Mouse (Mus musculus): ENCODE data around the gene Olfr110.

Olfr110 gene

GRCm38 (mm10) chr17:37491930-37492518, at the start of gene Olfr110:
Gene Olfr110, plus strand, starts transcription at chr17:37492468.
- 45% methylated on average over 1 of the region's 1 CpGs for WGBS

GRCm38 (mm10) chr17:37445180-37445579, 47.1 kb upstream of the Olfr110 start, which contains the start of gene Olfr108:
Gene Olfr108, plus strand, starts transcription at chr17:37445480.
- WGBS, result 56% methylated on average over 1 of the region's 1 CpGs

GRCm38 (mm10) chr17:37458616-37459015, 33.7 kb upstream of the Olfr110 start, which contains the start of gene Olfr109:
Gene Olfr109, plus strand, starts transcription at chr17:37458916.
- WGBS, result 92% methylated on average over 1 of the region's 1 CpGs

- 79% methylated on average over 2 of the region's 2 CpGs for WGBS
These were observed 8.8 kb upstream of the Olfr110 start, which contains the start of gene H2-M2 for GRCm38 (mm10) chr17:37483452-37483851. Gene H2-M2, minus strand, starts transcription at chr17:37483552.

- WGBS, result 93% methylated on average over 4 of the region's 4 CpGs
These were observed 15.5 kb downstream of the Olfr110 start, which contains the start of gene Olfr111 for GRCm38 (mm10) chr17:37507730-37508129. Gene Olfr111, plus strand, starts transcription at chr17:37508030.

GRCm38 (mm10) chr17:37525427-37525826, 33.2 kb downstream of the Olfr110 start:
- WGBS, result 66% methylated on average over 1 of the region's 1 CpGs

- 20% methylated on average over 1 of the region's 1 CpGs for WGBS
These were observed 46.1 kb downstream of the Olfr110 start for GRCm38 (mm10) chr17:37538416-37538815.

GRCm38 (mm10) chr17:37541454-37542119, 49.3 kb downstream of the Olfr110 start:
- WGBS, result 74% methylated on average over 4 of the region's 4 CpGs

- WGBS, result 41% methylated on average over 3 of the region's 3 CpGs
These were observed 51.6 kb downstream of the Olfr110 start for GRCm38 (mm10) chr17:37543800-37544435.
